ENCODE assay signal across 8 mouse cellular contexts in the genomic region with DNA sequence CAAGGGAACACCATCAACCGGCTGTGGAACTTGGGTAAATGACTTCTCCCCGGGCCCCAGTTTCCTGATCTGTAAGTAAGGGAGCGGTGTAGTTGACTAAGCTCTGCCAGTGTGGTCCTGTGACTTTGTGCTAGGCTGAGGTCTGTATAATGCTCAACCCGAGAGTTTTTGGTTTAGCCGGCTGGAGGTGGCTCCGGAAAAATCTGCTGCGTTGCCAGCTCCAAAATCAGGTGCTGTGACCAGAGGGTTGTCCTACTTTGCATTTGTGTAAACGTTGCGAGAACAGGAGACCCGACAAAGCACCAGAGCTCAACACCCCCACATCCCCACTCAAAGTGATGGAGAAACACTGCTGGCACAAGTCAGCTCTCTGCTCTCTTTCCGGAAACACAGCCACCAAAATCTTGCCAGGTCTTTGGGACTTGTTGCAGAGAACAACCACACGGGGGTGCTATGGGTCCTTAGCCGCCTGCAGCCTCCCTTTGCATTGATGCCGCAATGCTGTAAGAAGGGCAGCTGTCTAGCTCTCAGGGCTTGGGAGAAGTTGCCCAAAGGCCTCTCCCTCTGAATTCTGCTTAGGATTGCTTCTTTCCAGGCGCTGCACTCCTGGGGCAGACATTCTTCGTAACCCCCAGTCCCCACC.
A peak's percentile ranks its signal among the peaks of the same experiment; 100 is the strongest.
DNase-seq lines count a peak whose midpoint lies in the region; ATAC-seq lines count a peak whose summit lies in the region.

No protein-coding gene starts in this region.

- DNase-seq in kidney, adult 18-20 months = peak; percentile 84
- peak; percentile 82 for DNase-seq in cerebellum, postnatal 36 days
- peak; percentile 87 for DNase-seq in gastrocnemius, adult 18-20 months (ENCODE audit: low spot score)
- DNase-seq in induced T-regulatory cell, adult 2 months (ENCODE audit: low read depth) = peak; percentile 83
- DNase-seq in left cerebral cortex, postnatal 25 days (ENCODE audit: low spot score in 2 of 2) = peak; percentile 85 to 94
- peak; percentile 87 for DNase-seq in skeletal muscle tissue, adult 2 months (ENCODE audit: low read depth, low spot score)

- H3K9ac ChIP-seq in kidney, embryonic 16.5 days (replicated peaks; ENCODE audit: low read length) = no peak overlapping the region; the same call in 1 of the 2 replicates
- H3K9ac ChIP-seq in midbrain, embryonic 13.5 days (replicated peaks) = no peak overlapping the region

- WGBS in kidney, embryonic 16.5 days = 40% methylated on average over 16 of the region's 16 CpGs
- 42% methylated on average over 16 of the region's 16 CpGs for WGBS in midbrain, embryonic 13.5 days

- H3K27ac ChIP-seq in kidney, embryonic 16.5 days (ENCODE audit: low read length) = no peak overlapping the region
- H3K27ac ChIP-seq in midbrain, embryonic 13.5 days = peak overlapping the region; percentile 36; the same call in 1 of the 2 replicates

- ATAC-seq in kidney, embryonic 16.5 days (ENCODE audit: low FRiP score, low TSS enrichment) = no peak
- peak; percentile 51 for ATAC-seq in midbrain, embryonic 13.5 days

- no peaks in the 10 kb centered on the region for H3K9me3 ChIP-seq in kidney, embryonic 16.5 days (ENCODE audit: low read length)
- no peaks in the 10 kb centered on the region for H3K9me3 ChIP-seq in midbrain, embryonic 13.5 days

- H3K4me1 ChIP-seq in kidney, embryonic 16.5 days (ENCODE audit: insufficient read depth, low read length) = peaks cover 34% of the 10 kb centered on the region
- H3K4me1 ChIP-seq in midbrain, embryonic 13.5 days (replicated peaks) = peaks cover 50% of the 10 kb centered on the region

- H3K36me3 ChIP-seq in kidney, embryonic 16.5 days (ENCODE audit: insufficient read depth, low read length) = no peaks in the 10 kb centered on the region
- no peaks in the 10 kb centered on the region for H3K36me3 ChIP-seq in midbrain, embryonic 13.5 days

- intact Hi-C loops in left cerebral cortex, postnatal 25 days (cut with DNase I) = loop anchor here (1.0 to 2.0 kb wide), 4 partner anchors 22 to 156 kb away; no protein-coding TSS in a partner anchor

- no peaks in the 10 kb centered on the region for H3K27me3 ChIP-seq in kidney, embryonic 16.5 days (ENCODE audit: insufficient read depth, low read length)
- no peaks in the 10 kb centered on the region for H3K27me3 ChIP-seq in midbrain, embryonic 13.5 days

- no peak overlapping the region for H3K4me3 ChIP-seq in kidney, embryonic 16.5 days (ENCODE audit: low read length)
- H3K4me3 ChIP-seq in midbrain, embryonic 13.5 days (replicated peaks) = no peak overlapping the region

- no peak overlapping the region for H3K4me2 ChIP-seq in kidney, embryonic 16.5 days (replicated peaks; ENCODE audit: low read depth, low read length)
- no peak overlapping the region for H3K4me2 ChIP-seq in midbrain, embryonic 13.5 days (replicated peaks)
